Mouse (Mus musculus): ENCODE data around the gene Allc.

DNA sequence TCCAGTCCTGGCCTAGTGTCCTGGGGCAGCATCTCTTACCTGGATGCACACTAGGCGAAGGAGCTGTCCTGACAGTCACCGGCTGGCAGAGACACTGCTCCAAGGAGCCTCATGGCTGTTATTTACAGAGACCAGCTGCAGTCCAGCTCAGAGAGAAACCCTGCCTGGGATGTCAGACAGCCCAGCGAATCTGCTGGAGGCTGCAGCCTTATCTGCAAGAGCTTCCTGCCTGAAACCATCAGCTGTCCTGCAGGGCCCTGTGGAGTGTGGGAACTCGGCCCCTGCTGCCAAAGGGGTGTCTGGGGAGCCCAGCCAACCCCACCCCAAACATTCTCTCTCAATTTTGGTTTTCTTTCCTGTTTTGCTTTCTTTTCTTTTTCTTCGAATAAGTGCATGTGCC lies 40.9 kb upstream of the Allc start, which contains the start of gene Colec11:
- TF ChIP-seq CTCF (IDR thresholded peaks at IDR 0.05 in 2 of 3, conservative IDR thresholded peaks at IDR 0.05 in 1 of 3; ENCODE audit: control insufficient read depth in 1 of 3, insufficient read depth in 1 of 3, low read depth in 2 of 3, low read length in 3 of 3, poor library complexity in 1 of 3, severe bottlenecking in 1 of 3), result no peak
- TF ChIP-seq GATA1 (IDR thresholded peaks at IDR 0.05; ENCODE audit: low read depth, low read length), result peak; percentile 53; the same call in 1 of the 2 replicates
- TF ChIP-seq POLR2A (IDR thresholded peaks at IDR 0.05; ENCODE audit: control insufficient read depth in 1 of 2, insufficient read depth in 1 of 2, low read depth in 1 of 2, low read length in 2 of 2, poor library complexity in 1 of 2), result no peak
- no peak for TF ChIP-seq BHLHE40 (IDR thresholded peaks at IDR 0.05; ENCODE audit: borderline replicate concordance, low read depth, low read length)
- no peak for TF ChIP-seq RAD21 (IDR thresholded peaks at IDR 0.05; ENCODE audit: low read depth, low read length)
- TF ChIP-seq HCFC1 (IDR thresholded peaks at IDR 0.05; ENCODE audit: low read depth, low read length), result no peak
- TF ChIP-seq TCF12 (IDR thresholded peaks at IDR 0.05; ENCODE audit: low read depth, low read length), result no peak
- TF ChIP-seq MAZ (IDR thresholded peaks at IDR 0.05; ENCODE audit: low read depth, low read length), result no peak
- no peak for TF ChIP-seq E2F4 (IDR thresholded peaks at IDR 0.05; ENCODE audit: borderline replicate concordance, low read depth, low read length)
- peak; percentile 92 for TF ChIP-seq ETS1 (IDR thresholded peaks at IDR 0.05; ENCODE audit: low read depth, low read length)
- TF ChIP-seq ZMIZ1 (IDR thresholded peaks at IDR 0.05; ENCODE audit: low read depth, low read length), result no peak

Measured in MEL (cell line).